Mouse (Mus musculus) forelimb bud, embryonic 11.5 days (tissue): ENCODE results near the gene Tmem184b.

Experiments
- DNase-seq: peaks from one replicate; pipeline ENCODE4 v3.0.0-alpha.2; 2012; ENCODE audit warnings: low read depth, low spot score

Gene Tmem184b

DNA sequence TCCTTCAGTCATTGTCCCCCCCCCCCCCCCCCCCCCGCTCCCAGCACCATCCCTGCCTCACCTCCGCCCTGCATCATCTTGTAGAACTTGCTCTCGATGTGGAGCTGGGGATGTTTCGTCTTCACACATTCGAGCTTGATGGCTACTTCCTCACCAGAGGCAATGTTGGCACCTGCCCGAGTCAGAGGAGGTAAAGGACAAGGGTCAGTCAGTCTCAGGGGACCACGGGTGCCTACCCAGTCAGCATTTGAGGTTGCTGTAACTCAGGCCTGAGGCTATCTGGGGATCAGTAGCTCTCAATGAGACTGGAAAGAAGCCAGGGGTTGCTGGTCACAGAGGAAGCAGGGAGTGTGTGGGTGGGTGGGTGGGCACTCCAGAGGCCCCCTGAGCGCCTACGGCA lies 26.6 kb upstream of the Tmem184b start:
- DNase-seq: no peak

DNA sequence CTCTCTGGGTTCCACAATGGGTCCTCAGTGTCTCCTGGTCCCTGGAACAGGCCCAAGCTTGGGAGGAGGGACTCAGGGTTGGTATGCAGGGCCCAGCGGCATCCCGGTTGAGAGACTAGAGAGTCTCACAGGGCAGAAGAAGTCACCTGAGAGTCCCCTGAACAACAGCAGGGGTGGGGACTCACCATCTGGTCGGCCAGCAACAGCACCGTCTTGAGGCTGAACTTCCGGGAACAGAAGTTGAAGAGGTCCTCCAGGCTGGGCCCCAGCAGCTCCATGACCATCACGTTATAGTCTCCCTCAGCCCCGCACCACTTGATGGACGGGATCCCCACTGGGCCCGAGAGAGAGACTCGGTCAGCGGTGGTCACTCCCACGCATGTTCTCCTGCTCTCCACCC lies 26.2 kb upstream of the Tmem184b start:
- no peak for DNase-seq

DNA sequence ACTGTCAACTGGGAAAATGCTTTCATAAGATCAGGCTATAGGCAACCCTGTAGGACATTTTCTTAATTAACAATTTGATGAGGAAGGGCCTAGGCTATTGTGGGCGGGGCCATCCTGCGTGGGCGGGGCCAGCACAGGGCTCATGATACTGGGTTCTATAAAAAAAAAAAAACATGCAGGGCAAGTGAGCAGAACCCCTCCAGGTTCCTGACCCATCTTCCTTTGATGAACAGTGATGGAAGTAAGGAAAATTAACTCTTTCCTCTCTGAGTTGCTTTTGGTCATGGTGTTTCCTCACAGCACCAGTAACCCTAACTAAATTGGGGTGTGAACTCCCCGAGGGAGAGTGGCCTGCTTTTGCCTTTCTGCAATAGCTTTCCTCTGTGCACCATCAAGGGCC lies 25.2 kb upstream of the Tmem184b start:
- no peak for DNase-seq

DNA sequence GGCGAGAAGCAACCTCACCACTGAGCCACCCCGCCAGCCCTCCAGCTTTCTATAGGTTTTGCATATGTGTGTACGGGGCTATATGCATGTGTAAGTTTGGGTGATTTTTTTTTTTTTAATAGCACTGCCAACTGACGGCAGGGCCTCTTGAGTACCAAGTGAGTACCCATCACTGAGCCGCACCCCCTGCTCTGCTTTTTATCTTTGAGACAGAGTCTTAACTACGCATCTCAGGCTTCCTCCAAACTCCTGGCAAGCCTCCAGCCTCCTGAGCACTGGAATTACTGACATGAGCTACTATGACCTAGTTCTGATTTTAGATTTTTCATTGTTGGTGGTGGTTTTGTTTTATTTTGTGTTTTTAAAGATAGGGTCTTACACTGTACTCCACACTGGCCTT lies 24.1 kb upstream of the Tmem184b start:
- DNase-seq: no peak

DNA sequence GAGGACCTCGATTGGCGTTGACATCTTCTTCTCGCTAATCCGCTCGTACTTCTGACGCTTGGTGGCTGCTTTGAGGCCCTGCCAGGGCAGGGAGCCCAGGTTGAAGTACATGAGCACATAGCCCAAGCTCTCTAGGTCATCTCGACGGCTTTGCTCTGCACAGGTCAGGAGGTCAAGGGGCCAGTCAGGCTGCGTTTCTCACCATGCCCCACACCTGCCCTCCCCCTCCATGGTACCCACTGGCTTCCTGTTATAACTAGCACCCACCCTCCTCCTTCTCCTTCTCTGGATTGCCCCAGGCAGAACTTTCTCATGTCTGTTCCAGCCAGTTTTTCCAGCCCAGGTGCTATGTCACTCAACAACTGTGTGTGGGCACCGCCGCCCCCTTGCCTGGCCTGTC lies 22.1 kb upstream of the Tmem184b start:
- no peak for DNase-seq

DNA sequence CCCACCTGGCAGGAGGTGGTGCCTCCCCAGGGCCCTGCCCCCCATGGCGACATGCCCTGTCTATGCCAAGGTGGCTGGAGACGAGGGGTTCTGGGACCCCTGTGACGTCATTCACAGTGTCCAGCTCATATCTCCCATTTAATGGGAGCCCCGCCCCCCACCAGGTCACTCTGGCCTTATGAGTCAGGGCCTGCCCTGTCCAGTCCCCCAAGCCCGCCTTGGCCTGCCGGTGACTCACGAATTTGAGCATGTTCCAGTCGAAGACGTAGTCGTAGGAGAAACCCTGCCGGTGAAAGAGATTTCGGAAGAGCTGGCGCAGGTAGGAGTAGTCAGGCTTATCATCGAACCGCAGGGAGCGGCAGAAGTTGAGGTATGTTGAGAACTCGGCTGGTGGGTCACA lies 21.2 kb upstream of the Tmem184b start:
- DNase-seq: no peak

DNA sequence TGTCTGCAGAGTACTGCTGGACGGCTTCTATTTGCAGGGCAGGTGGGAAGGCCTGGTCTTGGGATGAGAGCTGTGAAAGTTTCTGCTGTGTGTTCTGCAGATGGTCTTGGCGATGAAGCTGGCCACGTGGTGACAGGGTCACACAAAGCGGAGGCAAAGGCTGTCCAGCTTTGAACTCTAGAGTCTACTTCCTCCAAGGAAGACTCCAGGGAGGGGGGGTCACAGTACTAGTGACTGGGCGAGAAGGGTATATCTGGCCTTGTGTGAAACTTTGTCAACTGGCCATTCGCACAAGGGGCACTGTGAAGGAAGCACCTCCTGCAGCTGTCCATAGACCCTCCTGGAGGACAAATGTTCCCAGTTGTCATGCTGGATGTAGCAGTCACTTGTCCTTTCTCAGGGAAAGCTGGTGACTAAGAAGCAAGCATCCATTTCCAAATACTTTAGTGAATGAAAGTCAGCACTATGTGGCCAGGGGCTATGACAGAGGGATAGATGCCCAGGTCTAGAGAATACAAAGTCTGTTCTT lies 19.4 kb upstream of the Tmem184b start:
- DNase-seq: no peak

DNA sequence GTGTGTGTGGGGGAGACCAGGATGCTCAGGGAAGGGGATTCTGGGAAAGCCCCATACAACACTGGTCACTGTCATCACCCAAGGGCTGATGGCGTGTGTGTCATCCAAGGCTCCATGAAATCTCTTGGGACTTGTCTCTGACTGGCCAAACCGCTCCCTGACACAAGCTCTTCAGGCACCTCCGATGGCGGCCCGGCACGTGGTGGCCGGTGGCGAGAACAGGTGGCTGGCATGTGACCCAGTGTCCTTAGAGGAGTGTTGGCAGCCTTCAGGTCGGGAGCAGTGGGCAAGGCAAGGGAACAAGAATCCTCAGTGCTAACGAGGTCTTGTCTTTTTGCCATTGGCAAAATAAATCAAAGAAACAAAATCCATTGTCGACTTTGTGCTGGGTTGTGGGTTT lies 15.3 kb upstream of the Tmem184b start:
- DNase-seq: no peak

DNA sequence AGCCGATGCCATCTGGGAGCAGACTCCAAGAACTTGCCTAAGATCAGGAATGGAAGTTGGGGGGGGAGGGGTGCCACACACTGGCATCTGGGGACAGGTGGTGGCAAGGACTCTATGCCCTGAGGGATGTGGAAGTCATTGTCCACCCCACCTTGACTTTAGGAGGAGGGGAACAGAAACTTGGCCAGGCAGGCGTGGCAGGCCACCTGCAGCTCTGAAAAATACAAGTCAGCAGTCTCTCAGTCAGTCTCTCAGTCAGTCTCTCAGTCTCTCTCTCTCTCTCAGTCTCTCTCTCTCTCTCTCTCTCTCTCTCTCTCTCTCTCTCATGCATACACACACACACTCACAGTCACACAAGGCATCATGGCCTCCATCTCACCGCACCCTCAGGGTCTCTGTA lies 14.9 kb upstream of the Tmem184b start:
- DNase-seq: no peak

DNA sequence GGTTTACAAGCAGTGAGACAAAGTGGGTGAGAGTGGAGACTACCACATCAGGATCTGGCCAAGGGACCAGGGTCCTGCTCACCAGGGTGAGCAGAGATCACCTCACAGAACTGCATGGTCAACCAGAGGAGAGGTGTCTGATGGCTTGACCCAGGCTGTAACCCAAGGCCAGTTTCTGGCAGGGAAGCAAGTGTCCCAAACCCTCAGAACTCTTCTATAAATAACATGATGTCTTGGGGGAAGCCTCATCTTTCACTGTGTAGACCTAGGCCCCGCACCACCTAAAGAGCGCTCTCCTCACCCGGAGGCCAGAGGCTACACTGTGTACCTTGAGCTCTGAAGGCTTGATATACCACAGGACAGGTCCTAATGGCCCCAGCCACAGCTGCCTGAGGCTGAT lies 14.0 kb upstream of the Tmem184b start:
- no peak for DNase-seq

DNA sequence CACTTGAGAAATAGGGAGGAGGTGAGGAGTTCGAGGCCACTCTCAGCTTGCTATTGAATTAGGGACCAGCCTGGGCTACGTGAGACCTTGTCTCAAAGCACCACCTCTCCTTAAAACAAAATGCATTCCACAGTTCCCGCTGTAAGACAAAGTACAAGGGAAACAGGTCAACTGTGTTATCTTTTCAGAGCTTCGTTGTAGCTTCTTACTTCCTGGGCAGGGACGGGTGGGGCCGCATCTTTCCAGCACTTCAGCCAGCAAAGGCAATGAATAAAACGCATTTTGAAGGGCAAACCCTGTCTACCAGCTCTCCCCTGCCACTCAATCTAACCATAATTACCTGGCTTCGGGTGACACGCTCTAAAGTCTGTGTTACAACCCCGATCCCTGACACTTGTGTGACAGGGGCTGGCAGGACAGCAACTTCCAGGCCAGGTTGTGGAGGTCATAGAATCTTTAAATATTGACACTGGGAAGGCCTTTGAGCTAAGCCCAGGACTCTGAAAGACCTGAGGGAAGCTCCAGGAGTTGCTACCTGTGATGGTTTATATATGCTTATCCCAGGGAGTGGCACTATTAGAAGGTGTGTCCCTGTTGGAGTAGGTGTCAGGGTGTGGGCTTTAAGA lies 13.2 kb upstream of the Tmem184b start:
- DNase-seq: no peak

DNA sequence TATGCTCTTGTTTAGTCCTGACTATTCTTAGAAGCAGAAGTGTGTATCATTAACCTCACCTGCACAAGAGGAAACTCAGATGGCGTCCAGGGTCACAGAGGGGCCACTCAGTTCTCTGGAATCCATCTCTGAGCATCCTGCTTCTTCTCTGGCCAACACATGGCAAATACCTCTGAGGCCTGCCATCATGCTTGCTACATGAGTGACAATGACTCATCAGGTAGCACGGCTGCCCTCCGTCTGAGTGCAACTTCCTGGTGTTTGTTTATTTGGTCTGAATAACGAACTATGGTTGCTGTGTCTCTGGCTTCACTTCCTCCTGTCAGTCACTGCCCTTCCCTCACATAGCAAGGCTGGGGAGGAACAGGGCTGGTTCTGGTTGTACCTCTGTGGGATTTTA lies 11.1 kb upstream of the Tmem184b start:
- DNase-seq: no peak

DNA sequence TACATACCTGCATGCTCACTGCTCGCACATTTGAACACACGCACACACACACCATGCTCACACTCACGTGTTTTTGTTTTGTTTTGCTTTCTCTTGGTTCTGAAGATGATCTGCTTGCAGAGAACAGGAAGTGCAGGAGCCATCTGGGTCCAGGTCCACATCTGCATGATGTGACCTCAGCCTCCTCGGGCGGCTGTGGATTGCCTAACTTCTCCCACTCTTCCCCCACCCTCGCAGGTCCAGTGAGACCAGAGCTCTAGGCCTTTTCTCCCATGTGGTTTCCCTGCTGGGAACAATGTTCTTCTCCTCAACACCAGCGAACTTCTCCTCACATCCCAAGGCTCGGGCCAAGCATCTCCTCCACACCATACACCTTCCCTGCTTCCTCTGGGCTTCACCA lies 10.4 kb upstream of the Tmem184b start:
- DNase-seq: no peak

DNA sequence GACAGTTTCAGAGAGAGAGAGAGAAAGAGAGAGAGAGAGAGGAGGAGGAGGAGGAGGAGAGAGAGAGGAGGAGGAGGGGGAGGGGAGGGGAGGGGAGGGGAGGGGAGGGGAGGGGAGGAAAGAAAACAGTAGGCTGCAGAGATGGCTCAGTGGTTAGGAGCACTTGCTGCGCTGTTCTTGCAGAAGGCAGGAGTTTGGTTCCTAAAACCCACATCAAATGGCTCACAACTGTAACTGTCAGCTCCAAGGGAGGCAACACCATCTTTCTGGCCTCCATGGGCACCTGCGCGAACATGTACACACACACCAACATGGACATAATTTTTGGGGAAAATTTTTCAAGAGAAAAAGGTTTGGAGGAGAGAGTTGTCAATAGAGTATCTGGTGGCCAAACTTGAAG lies 9.8 kb upstream of the Tmem184b start:
- no peak for DNase-seq

DNA sequence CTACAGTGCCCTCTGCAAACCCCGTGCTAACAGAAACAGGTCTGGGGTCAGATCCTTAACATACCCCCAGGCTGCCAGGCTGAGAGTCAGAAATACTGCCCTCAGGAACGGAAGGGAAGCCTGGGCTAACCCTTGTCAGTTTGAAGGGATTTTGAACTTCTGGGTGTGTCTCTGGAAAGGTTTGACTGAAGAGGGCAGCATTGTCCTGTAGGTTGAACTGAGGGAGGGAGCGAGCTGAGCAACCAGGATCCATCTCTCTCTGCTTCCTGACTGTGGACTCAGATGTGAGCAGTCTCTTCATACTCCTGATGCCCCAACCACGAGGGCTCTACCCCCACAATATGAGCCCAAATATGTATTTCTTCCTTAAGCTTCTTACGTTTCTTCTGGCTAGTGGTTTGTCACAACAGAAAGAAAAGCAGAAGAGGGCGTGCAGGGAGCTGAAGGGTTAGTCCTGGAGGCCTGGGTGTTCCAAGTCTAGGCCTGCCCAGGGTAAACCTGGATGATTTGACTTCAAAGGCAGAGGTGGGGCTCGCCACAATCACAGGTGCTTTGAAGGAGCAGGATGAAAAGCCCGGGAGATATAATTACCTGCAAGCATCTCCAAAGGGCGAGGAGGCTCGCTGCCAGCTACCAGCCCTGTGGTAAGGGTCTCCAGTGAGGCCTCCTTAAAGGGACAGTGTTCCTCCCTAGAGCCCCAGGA lies 8.1 kb upstream of the Tmem184b start:
- no peak for DNase-seq

DNA sequence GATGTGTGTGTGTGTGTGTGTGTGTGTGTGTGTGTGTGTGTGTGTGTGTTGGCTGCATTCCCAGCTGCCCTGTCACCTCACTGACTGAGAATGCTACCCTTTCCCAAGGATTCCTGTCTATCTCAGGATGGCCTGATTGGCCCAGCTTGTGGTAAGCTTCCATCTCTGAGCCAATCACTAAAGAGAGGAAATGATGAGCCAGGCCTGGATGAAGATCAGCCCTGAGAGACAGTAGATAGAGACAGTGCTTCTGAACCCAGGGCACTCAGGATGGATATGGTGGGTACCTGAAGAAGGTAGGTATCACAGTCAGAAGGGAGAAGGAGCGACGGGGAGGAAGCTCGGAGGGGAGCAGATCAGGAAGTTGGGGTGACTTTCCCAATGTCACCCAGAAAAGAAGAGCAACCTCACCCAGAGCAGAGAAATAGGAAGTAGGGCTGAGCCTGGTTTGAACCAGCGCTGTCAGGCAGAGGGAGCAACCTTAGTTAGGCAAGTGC lies 5.8 kb upstream of the Tmem184b start:
- DNase-seq: no peak

DNA sequence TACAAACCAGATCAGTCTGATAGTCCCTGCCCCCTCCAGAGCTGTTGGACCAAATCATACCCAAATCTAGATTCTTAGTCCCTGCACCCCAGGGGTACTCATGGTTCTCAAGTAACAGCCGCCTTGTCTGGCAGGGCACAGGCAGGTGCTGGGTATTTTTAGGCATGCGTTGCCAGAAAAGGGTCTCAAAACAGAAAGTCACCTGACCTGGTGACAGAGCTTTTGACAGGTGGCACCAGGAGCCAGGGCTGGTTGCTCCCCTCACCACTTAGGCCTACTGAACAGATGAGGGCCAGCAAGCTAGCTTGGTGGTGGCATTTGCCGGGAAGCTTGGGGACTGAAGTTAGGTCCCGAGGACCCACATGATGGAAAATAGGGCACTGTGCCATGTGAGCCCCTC lies 3.2 kb upstream of the Tmem184b start:
- no peak for DNase-seq

DNA sequence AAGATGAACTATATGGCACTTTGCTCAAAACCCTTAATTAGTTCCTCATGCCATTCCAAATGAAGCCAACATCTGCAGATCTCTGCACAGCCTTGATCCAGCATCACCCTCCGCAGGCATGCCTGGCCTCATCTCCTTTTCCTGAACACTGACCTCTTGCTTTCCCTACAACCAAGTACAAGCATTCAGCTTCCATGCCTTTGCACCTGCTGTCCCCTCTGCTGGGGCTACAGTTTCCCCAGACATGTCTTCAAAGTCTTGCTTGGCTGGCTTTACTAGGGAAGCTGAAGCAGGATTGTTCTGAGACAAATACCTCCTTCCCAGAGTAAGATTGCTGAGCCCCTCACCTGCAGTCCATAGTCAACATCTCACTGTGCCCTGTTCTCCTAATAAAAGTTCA lies 908 bp upstream of the Tmem184b start:
- no peak for DNase-seq

DNA sequence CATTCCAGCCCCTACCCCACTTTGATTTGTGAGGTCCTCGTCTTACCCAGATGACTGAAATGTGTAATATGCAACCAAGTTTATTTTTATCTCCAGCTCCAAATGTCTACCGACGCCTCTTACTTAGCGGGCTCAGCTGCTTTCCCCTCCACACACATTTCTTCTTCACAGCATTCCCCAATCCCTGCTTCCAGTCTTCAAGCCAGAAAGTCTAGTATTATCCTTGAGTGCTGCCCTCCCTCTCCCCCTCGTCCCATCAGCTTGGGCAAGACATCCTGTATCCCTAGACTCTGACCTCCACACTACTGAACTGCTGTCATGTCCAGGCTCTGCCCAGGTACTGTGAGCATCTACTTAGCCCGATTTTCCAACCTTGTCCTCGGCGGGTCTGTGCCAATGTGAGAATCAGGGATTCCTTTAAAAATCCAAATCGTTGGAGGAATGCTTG lies 418 bp upstream of the Tmem184b start:
- DNase-seq: no peak

DNA sequence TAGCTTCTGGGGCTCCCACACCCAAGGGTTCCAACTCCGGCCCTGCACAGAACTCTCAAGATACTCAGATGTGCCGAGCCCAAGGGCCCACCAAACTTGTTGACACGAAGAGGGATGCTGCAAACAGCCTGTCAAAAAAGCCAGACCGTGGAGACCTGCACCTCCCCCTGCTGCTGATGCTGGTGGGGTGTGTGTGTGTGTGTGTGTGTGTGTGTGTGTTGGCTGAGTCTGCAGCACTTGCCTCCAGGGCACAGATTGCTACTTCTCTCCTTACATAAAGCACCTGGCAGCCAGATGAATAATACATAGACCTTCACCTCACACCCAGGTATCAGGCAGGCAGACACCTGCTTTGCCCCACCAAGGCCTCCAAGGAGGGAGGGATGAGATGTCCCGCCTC lies 1.2 kb downstream of the Tmem184b start:
- peak; percentile 32 for DNase-seq

DNA sequence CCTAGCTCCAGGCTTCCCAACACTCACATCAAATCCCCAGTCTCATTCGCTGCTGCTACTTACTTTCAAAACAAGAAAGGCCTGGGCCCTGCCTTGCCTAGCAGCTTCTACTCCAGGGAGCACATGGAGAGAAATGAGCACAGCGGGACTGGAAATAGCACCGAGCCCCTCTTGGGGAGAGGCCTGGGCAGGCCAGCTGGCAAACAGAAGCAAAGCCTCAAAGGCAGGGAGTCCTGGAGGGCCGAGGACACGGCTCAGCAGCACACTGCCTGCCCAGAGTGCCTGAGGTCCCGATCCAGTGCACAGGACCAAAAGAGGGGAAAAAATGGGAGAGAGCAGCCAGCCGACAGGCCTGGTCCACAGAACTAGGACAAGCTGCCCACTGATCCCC lies 2.4 kb downstream of the Tmem184b start:
- DNase-seq: no peak

DNA sequence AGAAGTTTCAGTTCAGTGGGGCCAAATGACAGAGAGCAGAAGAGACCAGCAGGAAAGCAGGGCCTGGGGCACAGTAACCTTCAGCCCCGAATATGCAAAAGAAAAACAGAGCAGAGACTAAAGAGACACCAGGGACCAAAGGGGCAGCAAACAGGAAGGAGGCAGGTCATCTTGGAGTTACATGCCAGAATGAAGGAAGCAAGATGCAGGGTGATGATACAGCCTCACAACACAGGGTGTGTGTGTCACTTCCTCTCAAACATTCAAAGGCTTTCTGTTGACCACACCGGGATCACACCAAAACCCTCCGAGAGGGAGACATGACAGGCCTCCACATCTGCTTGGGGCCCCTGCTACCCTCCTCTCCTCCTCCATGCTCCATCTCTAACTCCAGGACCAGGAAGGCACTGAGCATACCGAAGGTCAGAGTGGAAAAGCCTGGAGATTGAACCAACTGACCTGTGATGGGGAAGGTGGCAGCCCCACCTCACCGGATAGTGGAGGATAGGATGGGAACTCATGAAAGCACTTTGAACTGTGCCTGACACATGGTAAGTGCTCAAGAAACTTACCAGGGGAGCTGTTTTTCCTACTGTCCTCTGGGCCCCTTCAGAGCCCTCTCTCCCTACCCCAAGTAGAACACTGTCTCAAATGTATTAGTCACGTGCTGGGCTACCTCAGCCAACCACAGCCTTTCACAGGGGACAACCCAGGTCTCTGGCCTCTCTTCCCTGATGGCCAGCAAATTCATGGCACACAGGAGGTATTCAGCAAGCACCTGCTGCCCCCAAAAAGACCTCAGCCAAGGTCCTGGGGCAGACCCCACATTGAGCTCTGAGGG lies 3.0 kb downstream of the Tmem184b start:
- no peak for DNase-seq
